In the genomic region with DNA sequence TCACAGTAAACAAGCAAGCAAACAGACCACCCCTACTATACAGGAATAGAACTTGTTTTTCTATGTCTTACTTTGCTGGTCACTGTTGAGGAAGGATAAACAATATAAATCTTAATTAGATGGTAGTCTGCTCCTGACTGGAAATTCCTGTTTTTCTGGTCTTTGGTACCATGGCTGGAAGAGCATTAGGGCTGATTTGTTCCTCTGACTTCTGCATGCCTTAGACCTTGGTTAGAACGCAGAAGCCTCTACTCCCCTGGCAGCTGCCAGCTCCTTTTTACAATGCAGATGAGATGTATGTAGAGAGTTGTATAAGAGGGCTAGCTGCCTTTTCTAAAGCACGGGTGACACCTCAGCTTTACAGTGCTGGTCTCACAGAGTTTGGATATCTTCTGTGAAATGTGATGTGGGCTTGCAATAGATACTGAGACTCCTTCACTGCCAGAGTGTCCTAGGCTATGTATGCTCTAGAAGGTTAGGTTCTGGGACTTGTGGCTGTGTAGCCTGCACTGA, we compare ENCODE assay signal across 25 mouse cellular contexts. TPM values are rescaled to one million over a fixed set of nuclear protein-coding genes. Genes with fewer than 3 reads are reported as not detected.
DNase-seq lines count a peak whose midpoint lies in the region; ATAC-seq and TF ChIP-seq lines count a peak whose summit lies in the region.
"Had no signal": no experiment of that assay in that cellular context is flagged by ENCODE, and none has a peak within 500 bp of the region (broad histone marks: within the 10 kb centered on the region; RNA-seq: fewer than 3 reads in every experiment).

No protein-coding gene starts in this region.

- H3K4me3 ChIP-seq in kidney, adult 2 months (ENCODE audit: insufficient read depth, low read depth, low read length) = no peak overlapping the region
- H3K4me3 ChIP-seq in kidney, postnatal 0 days (replicated peaks; ENCODE audit: low read depth, low read length) = no peak overlapping the region
- H3K4me3 ChIP-seq: embryonic facial prominence, embryonic 13.5 days; forebrain, embryonic 13.5 days; heart, embryonic 10.5 days; hindbrain, embryonic 13.5 days had no signal

- H3K4me2 ChIP-seq in kidney, postnatal 0 days (ENCODE audit: low read length) = no peak overlapping the region
- H3K4me2 ChIP-seq: embryonic facial prominence, embryonic 13.5 days; forebrain, embryonic 13.5 days; hindbrain, embryonic 13.5 days had no signal

- H3K27me3 ChIP-seq in kidney, adult 2 months (replicated peaks; ENCODE audit: control insufficient read depth, insufficient read depth, low read length) = no peaks in the 10 kb centered on the region
- H3K27me3 ChIP-seq in kidney, postnatal 0 days (ENCODE audit: insufficient read depth, low read length) = no peaks in the 10 kb centered on the region
- H3K27me3 ChIP-seq: embryonic facial prominence, embryonic 13.5 days; forebrain, embryonic 13.5 days; hindbrain, embryonic 13.5 days had no signal

- 29% methylated on average over 2 of the region's 2 CpGs for WGBS in kidney, adult 2 months
- WGBS in kidney, postnatal 0 days = 26% methylated on average over 2 of the region's 2 CpGs

- no peak; the same call in 1 of the 2 replicates for ATAC-seq in kidney, postnatal 0 days (replicated peaks; ENCODE audit: low FRiP score, low read depth)
- ATAC-seq: forebrain, embryonic 13.5 days; forebrain, postnatal 0 days; hindbrain, postnatal 0 days had no signal

- no peaks in the 10 kb centered on the region for H3K36me3 ChIP-seq in kidney, adult 2 months (ENCODE audit: control insufficient read depth, insufficient read depth, low read length)
- no peaks in the 10 kb centered on the region for H3K36me3 ChIP-seq in kidney, postnatal 0 days (ENCODE audit: insufficient read depth, low read length)
- H3K36me3 ChIP-seq: embryonic facial prominence, embryonic 13.5 days; heart, embryonic 10.5 days; hindbrain, embryonic 13.5 days had no signal

- H3K27ac ChIP-seq in kidney, adult 2 months (ENCODE audit: insufficient read depth, low read depth, low read length) = no peak overlapping the region
- no peak overlapping the region for H3K27ac ChIP-seq in kidney, postnatal 0 days
- H3K27ac ChIP-seq: embryonic facial prominence, embryonic 13.5 days; forebrain, embryonic 13.5 days; heart, embryonic 10.5 days; hindbrain, embryonic 13.5 days; hindbrain, postnatal 0 days had no signal

- TF ChIP-seq POLR2A in kidney, adult 2 months (IDR thresholded peaks at IDR 0.05; ENCODE audit: low read depth, low read length) = no peak

- no peak overlapping the region for H3K9ac ChIP-seq in kidney, postnatal 0 days (ENCODE audit: low read depth, low read length)
- H3K9ac ChIP-seq: embryonic facial prominence, embryonic 13.5 days; forebrain, embryonic 13.5 days; forebrain, postnatal 0 days; hindbrain, embryonic 13.5 days had no signal

- TF ChIP-seq CTCF in kidney, adult 2 months (conservative IDR thresholded peaks at IDR 0.05; ENCODE audit: insufficient read depth, insufficient read length, low read depth, low read length) = no peak
- no peak for TF ChIP-seq CTCF in kidney, postnatal 0 days (IDR thresholded peaks at IDR 0.05; ENCODE audit: low read depth)

- peak; percentile 2 for DNase-seq in kidney, adult 2 months
- DNase-seq in kidney, postnatal 4 days = no peak
- DNase-seq in kidney, postnatal 0 days (ENCODE audit: low spot score) = peak; percentile 37
- no peak for DNase-seq in kidney, postnatal 14 days
- DNase-seq in gonadal fat pad, adult 2 months (ENCODE audit: low read depth) = peak; percentile 4
- DNase-seq in right cerebral cortex, postnatal 36 days (ENCODE audit: low spot score in 2 of 2) = no peak
- DNase-seq in heart, postnatal 10 days = no peak
- DNase-seq: adrenal gland, adult 2 months; adrenal gland, postnatal 25 days; cerebellum, adult 2 months; cerebellum, postnatal 14 days; embryo, embryonic 11 days; forebrain, postnatal 0 days; gastrocnemius, postnatal 36 days; heart, adult 18-20 months; heart, postnatal 14 days had no signal

- peaks cover 2% of the 10 kb centered on the region; the same call in 1 of the 2 replicates for H3K4me1 ChIP-seq in kidney, adult 2 months (ENCODE audit: control insufficient read depth, insufficient read depth, low read length)
- no peaks in the 10 kb centered on the region for H3K4me1 ChIP-seq in kidney, postnatal 0 days (replicated peaks; ENCODE audit: insufficient read depth, low read length)
- H3K4me1 ChIP-seq: embryonic facial prominence, embryonic 13.5 days; forebrain, embryonic 13.5 days; heart, embryonic 10.5 days; hindbrain, embryonic 13.5 days had no signal

- no peaks in the 10 kb centered on the region for H3K9me3 ChIP-seq in kidney, postnatal 0 days (replicated peaks; ENCODE audit: low read length)
- H3K9me3 ChIP-seq: embryonic facial prominence, embryonic 13.5 days; forebrain, embryonic 13.5 days; heart, embryonic 10.5 days; hindbrain, embryonic 13.5 days had no signal

- intact Hi-C loops in heart, postnatal 10 days (cut with DNase I) = no loop called here

RNA-seq across cellular contexts. Expression of a gene that starts 41.1 kb away (rescaled TPM):
- polyA plus RNA-seq in kidney, adult 2 months (2012; rRNA removed) = not detected in 2 replicates
- polyA plus RNA-seq in kidney, postnatal 0 days (2015; fragmentation: Nextera tagmentation; extraction: Ambion mirVana) = 0.06 and 0.08 TPM in 2 replicates
- not detected in 2 replicates for polyA plus RNA-seq in gonadal fat pad, adult 2 months (2012; rRNA removed)
- total RNA-seq in heart, postnatal 10 days (2021) = not detected
- total RNA-seq: adrenal gland, adult 2 months; adrenal gland, postnatal 25 days; common myeloid progenitor, adult 5-6 weeks; forebrain, postnatal 0 days; gastrocnemius, adult 8-10 months; gastrocnemius, postnatal 36 days; heart, postnatal 14 days; hematopoietic stem cell, adult 5-6 weeks; hindbrain, postnatal 0 days had no signal
- polyA plus RNA-seq: adrenal gland, adult 2 months; cerebellum, adult 2 months; embryonic facial prominence, embryonic 13.5 days; forebrain, embryonic 13.5 days; forebrain, postnatal 0 days; heart, embryonic 10.5 days; heart, embryonic 14.5 days; hindbrain, embryonic 13.5 days; hindbrain, postnatal 0 days had no signal

RNA-seq across cellular contexts. Expression of a gene that starts 42.0 kb away (rescaled TPM):
- polyA plus RNA-seq in kidney, adult 2 months (2012; rRNA removed) = 0.02 TPM in 1 of 2 replicates, not detected in the other
- polyA plus RNA-seq in kidney, postnatal 0 days (2015; fragmentation: Nextera tagmentation; extraction: Ambion mirVana) = 0.04 and 0.08 TPM in 2 replicates
- polyA plus RNA-seq in gonadal fat pad, adult 2 months (2012; rRNA removed) = 0.03 and 0.06 TPM in 2 replicates
- total RNA-seq in heart, postnatal 10 days (2021) = not detected
- total RNA-seq: adrenal gland, adult 2 months; adrenal gland, postnatal 25 days; common myeloid progenitor, adult 5-6 weeks; forebrain, postnatal 0 days; gastrocnemius, adult 8-10 months; gastrocnemius, postnatal 36 days; heart, adult 18-20 months; heart, postnatal 14 days; hematopoietic stem cell, adult 5-6 weeks; hindbrain, postnatal 0 days had no signal
- polyA plus RNA-seq: adrenal gland, adult 2 months; embryonic facial prominence, embryonic 13.5 days; forebrain, embryonic 13.5 days; forebrain, postnatal 0 days; heart, embryonic 10.5 days; heart, embryonic 14.5 days; hindbrain, embryonic 13.5 days had no signal

Comparison
In these comparisons a context has a peak if more than half of its experiments do, and no peak if none do; other contexts are left out.
1. DNase-seq: peak in kidney, adult 2 months (single experiment), kidney, postnatal 0 days (single experiment) and gonadal fat pad, adult 2 months (single experiment); none in kidney, postnatal 4 days (0 of 2), kidney, postnatal 14 days (single experiment), right cerebral cortex, postnatal 36 days (0 of 2) and heart, postnatal 10 days (0 of 2).